Mouse (Mus musculus): ENCODE measurements around the gene Ccl17. TPM values are rescaled to one million over a fixed set of nuclear protein-coding genes. Genes with fewer than 3 reads are reported as not detected.

The Ccl17 gene
- polyA plus RNA-seq, 1 experiment from 2014 or later, result not detected

DNA sequence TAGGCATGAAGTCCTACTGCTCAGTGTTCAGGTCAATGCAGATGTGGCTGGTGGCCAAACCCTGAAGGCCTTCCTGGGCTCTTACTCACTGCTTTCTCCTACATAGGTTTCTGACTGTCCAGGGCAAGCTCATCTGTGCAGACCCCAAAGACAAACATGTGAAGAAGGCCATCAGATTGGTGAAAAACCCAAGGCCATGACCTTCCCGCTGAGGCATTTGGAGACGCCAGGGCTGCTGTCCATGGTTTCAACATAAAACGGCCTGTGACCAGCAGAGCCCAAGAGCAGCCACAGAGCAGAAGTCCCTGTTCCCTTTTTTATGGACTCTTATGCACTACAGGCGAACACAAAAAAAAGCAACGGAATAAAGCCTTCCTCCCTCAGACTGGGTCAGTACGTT lies 1.4 kb downstream of the Ccl17 start:
- 65% methylated on average over 6 of the region's 6 CpGs for WGBS
- no peak overlapping the region for H3K4me3 ChIP-seq (replicated peaks)
- no peaks in the 10 kb centered on the region for H3K27me3 ChIP-seq
- H3K9me3 ChIP-seq, result no peaks in the 10 kb centered on the region
- no peak overlapping the region for H3K9ac ChIP-seq (replicated peaks)
- ATAC-seq (ENCODE audit: insufficient number of reproducible peaks, insufficient read depth, low FRiP score, low TSS enrichment, low read depth), result no peak
- H3K4me2 ChIP-seq, result no peak overlapping the region
- no peaks in the 10 kb centered on the region for H3K36me3 ChIP-seq
- no peak overlapping the region for H3K27ac ChIP-seq
- H3K4me1 ChIP-seq (replicated peaks), result no peaks in the 10 kb centered on the region

DNA sequence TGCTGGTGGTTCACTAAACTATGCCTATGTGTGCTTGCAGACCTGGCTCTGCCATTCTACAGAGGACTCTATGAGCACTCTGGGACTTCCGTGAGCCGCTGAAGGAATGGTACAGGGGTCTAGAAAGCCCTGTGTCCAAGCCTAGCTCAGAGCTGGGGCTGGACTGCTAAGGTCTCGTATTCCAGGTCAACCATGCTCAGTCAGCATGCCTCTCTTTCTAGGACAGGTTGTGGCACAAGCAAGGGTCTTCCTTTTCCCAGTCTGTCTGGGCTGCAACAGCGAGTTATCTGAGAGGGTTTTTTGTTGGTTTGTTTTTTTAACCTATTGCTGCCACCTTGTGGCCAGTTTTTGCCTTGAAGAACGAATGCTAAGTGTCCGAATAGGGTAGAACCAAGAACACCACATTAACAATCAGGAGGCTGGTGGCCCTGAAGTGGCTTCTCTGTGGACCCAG lies 2.4 kb downstream of the Ccl17 start:
- H3K9ac ChIP-seq (replicated peaks), result 0 out of 2 replicates have a peak overlapping the region, but pooled peaks have one; percentile 6
- 30% methylated on average over 6 of the region's 6 CpGs for WGBS
- no peaks in the 10 kb centered on the region for H3K9me3 ChIP-seq
- H3K27me3 ChIP-seq, result no peaks in the 10 kb centered on the region
- H3K4me2 ChIP-seq, result peak overlapping the region; percentile 40
- no peak overlapping the region for H3K4me3 ChIP-seq (replicated peaks)
- no peaks in the 10 kb centered on the region for H3K4me1 ChIP-seq (replicated peaks)
- H3K36me3 ChIP-seq, result no peaks in the 10 kb centered on the region
- ATAC-seq (ENCODE audit: insufficient number of reproducible peaks, insufficient read depth, low FRiP score, low TSS enrichment, low read depth), result no peak
- H3K27ac ChIP-seq, result no peak overlapping the region

DNA sequence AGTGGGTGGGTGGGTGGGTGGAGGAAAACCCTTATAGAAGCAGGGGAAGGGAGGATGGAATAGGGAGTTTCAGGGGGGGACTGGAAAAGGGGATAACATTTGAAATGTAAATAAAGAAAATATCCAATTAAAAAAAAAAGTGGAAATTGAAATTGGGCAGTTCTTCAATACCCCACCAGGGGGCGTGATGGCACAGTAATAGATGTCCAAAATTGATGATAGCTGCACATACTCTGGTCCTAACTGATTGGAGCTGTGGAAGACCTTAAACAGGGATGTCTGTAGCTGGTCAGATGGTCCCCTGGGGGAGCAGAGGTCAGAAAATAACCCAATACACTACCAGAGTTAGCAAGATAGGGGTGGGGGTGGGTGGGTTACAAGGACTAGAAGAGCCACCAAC lies 4.3 kb downstream of the Ccl17 start:
- Histone ChIP-seq H3K4me3 (replicated peaks) (no peak overlapping the region), H3K9me3 (no peaks in the 10 kb centered on the region), H3K27me3 (no peaks in the 10 kb centered on the region), H3K9ac (replicated peaks) (no peak overlapping the region), H3K27ac (no peak overlapping the region), H3K4me2 (no peak overlapping the region), H3K4me1 (replicated peaks) (no peaks in the 10 kb centered on the region), H3K36me3 (peaks cover 2% of the 10 kb centered on the region; the same call in 1 of the 2 replicates)
- WGBS, result 0% methylated on average over 1 of the region's 1 CpGs
- no peak for ATAC-seq (ENCODE audit: insufficient number of reproducible peaks, insufficient read depth, low FRiP score, low TSS enrichment, low read depth)

DNA sequence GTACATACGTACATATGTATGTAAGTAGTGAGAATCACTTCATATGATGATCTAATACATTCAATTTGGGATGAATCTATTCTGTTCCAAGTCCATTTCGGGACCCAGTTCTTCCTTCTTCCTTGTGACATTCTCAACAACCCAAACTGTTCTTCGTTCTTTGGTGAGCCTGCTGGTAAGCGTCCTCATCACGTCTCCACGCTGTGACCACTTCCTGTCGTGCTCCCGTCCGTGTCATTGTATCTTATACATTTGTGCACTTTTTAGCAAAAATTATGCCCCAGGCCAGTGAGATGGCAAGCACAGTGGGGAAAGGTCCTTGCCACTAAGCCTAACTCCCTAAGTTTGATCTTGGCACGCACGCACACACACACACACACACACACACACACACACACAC lies 7.7 kb downstream of the Ccl17 start:
- Histone ChIP-seq H3K4me1 (replicated peaks) (no peaks in the 10 kb centered on the region), H3K4me3 (replicated peaks) (no peak overlapping the region), H3K4me2 (no peak overlapping the region), H3K9me3 (no peaks in the 10 kb centered on the region), H3K27ac (no peak overlapping the region), H3K27me3 (no peaks in the 10 kb centered on the region), H3K36me3 (peaks cover 34% of the 10 kb centered on the region), H3K9ac (replicated peaks) (no peak overlapping the region)
- 90% methylated on average over 11 of the region's 11 CpGs for WGBS
- ATAC-seq (ENCODE audit: insufficient number of reproducible peaks, insufficient read depth, low FRiP score, low TSS enrichment, low read depth), result no peak

DNA sequence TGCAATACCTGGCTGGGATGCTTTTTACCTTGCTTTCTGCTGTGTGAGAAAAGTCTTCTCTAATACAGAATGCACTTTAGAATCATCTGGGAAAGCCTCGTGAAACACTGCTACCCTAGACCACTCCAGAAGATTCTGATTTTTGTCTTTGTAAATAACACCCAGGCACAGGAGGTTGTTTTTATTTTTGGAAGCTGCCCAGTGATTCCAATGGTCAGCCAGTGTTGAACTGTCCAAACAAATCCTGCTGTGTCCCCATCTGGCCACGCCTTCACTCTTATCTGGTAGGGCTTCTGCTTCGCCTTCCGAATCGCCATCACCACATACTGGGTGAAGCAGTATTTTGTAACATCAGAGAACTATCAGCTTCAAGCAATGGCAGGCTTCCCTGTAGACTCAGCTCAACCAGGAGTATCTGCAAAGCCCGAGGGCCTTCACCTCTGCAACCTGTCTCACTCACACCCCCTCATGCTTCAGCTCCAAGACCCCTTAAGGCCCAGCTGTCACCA lies 9.5 kb downstream of the Ccl17 start:
- Histone ChIP-seq H3K4me3 (replicated peaks) (no peak overlapping the region), H3K27me3 (no peaks in the 10 kb centered on the region), H3K36me3 (peaks cover 52% of the 10 kb centered on the region), H3K9ac (replicated peaks) (no peak overlapping the region), H3K27ac (no peak overlapping the region), H3K4me2 (no peak overlapping the region), H3K9me3 (no peaks in the 10 kb centered on the region), H3K4me1 (replicated peaks) (no peaks in the 10 kb centered on the region)
- WGBS, result 83% methylated on average over 6 of the region's 6 CpGs
- ATAC-seq (ENCODE audit: insufficient number of reproducible peaks, insufficient read depth, low FRiP score, low TSS enrichment, low read depth), result no peak

DNA sequence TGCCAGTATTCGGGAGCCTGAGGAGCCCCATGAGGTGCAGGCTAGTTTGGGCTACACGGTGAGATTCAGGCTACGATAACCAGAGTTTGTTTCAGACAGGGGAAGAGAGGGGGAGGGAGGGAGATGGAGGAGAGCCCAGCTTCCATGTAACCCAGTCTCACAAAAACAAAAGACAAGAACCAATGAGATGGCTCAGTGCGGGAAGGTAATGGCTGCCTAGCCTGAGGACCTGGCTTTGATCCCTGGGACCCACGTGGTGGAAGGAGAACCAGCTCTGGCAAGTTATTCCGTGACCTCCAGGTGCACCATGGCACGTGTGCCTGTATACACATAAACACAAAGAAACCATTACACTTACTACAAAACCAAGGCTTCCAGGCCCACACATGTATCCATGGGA lies 10.3 kb downstream of the Ccl17 start:
- H3K27me3 ChIP-seq, result no peaks in the 10 kb centered on the region
- no peaks in the 10 kb centered on the region for H3K4me1 ChIP-seq (replicated peaks)
- H3K9ac ChIP-seq (replicated peaks), result no peak overlapping the region
- no peak overlapping the region for H3K4me2 ChIP-seq
- no peak overlapping the region for H3K27ac ChIP-seq
- H3K4me3 ChIP-seq (replicated peaks), result no peak overlapping the region
- no peaks in the 10 kb centered on the region for H3K9me3 ChIP-seq
- peaks cover 59% of the 10 kb centered on the region for H3K36me3 ChIP-seq
- ATAC-seq (ENCODE audit: insufficient number of reproducible peaks, insufficient read depth, low FRiP score, low TSS enrichment, low read depth), result no peak
- WGBS, result 82% methylated on average over 7 of the region's 7 CpGs

DNA sequence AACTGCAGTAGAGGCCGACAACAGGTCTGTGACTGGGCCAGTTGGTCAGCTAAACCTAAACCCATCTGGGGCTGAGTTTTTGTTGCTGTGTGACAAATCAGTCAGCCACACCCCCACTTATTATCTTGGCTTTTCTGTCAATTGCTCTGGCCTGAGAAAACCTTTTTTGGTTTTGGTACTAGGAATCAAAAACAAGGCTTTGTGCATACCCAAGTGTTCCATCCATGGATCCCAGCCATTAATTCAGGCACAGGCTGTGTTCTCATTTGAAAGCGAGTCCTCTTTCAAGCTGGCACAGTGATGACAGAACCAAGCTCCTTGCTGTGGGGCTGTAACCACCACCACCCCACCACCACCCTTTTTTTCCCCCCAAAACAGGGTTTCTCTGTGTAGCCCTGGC lies 11.1 kb downstream of the Ccl17 start:
- Histone ChIP-seq H3K4me3 (replicated peaks) (no peak overlapping the region), H3K9ac (replicated peaks) (no peak overlapping the region), H3K27me3 (no peaks in the 10 kb centered on the region), H3K27ac (no peak overlapping the region), H3K9me3 (no peaks in the 10 kb centered on the region), H3K36me3 (peaks cover 63% of the 10 kb centered on the region), H3K4me1 (replicated peaks) (no peaks in the 10 kb centered on the region), H3K4me2 (no peak overlapping the region)
- WGBS, result 79% methylated on average over 2 of the region's 2 CpGs
- ATAC-seq (ENCODE audit: insufficient number of reproducible peaks, insufficient read depth, low FRiP score, low TSS enrichment, low read depth), result no peak

DNA sequence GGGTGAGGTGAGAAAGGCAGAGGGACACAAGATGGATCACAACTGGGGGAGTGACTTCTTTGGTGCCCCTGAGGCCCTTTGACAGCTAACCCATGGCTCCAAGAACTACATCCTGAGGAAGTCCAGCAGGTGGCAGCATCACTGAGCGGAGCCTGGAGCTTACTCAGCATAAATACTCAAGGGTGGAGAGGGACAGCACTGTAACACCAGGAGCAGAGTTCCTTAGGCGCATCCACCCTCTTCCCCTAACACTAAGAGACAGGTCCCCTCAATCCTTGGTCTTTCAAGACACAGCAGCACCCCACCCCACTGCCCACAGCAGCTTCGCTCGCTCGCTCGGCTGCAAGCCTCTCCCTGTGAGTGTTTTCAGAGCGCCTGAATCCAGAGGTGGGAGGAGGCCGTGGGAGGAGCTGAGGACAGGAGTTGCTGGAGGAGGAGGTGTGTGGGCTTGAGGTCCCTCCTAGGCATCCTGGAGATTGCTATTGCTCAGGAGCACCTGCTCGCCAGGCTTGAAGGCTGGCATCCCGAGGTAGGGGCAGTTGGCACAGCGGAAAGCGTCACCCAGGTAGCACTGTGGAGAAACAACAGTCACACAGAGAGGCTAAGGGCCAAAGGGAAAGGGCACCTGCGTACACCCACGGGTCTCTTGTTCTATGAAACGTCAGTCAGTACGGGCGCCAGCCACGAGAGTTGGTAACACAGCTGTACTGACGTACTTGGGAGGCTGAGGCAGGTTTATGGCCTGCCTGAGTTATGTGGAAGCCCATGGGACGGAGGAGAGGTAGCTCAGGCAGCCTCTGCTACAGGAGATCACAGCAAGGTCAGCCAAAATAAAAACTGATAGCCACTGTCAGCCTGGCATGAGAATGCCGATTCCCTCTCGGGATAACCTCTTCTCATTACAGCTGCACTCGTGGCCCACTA lies 12.6 kb downstream of the Ccl17 start:
- peak; percentile 34; the same call in 1 of the 2 replicates for ATAC-seq (ENCODE audit: insufficient number of reproducible peaks, insufficient read depth, low FRiP score, low TSS enrichment, low read depth)
- Histone ChIP-seq H3K9ac (replicated peaks) (no peak overlapping the region), H3K36me3 (peaks cover 76% of the 10 kb centered on the region), H3K27ac (no peak overlapping the region), H3K4me1 (replicated peaks) (no peaks in the 10 kb centered on the region), H3K4me2 (no peak overlapping the region), H3K4me3 (replicated peaks) (no peak overlapping the region), H3K9me3 (no peaks in the 10 kb centered on the region), H3K27me3 (no peaks in the 10 kb centered on the region)
- 78% methylated on average over 23 of the region's 23 CpGs for WGBS

DNA sequence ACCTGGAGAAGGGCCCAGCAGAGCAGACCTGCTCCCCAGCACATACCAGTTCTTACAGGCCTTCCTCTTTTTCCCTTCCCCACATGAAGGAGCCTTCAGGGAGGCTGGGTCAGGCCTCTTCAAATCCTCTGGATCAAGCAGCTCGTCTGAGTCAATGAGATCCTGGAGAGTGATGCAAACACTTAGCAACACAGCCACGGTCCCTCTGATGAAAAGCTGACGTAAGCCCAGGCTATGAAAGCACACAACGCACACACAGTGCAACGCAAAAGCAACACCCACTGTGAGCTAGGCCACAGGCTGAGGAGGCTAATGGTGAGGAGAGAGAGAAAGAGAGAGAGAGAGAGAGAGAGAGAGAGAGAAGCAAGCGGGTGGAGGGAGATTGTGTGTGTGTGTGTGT lies 14.9 kb downstream of the Ccl17 start:
- Histone ChIP-seq H3K9me3 (no peaks in the 10 kb centered on the region; the same call in 1 of the 2 replicates), H3K27ac (no peak overlapping the region), H3K4me2 (no peak overlapping the region), H3K36me3 (peaks cover 90% of the 10 kb centered on the region), H3K27me3 (no peaks in the 10 kb centered on the region), H3K4me3 (replicated peaks) (no peak overlapping the region), H3K4me1 (replicated peaks) (no peaks in the 10 kb centered on the region), H3K9ac (replicated peaks) (no peak overlapping the region)
- 89% methylated on average over 6 of the region's 6 CpGs for WGBS
- ATAC-seq (ENCODE audit: insufficient number of reproducible peaks, insufficient read depth, low FRiP score, low TSS enrichment, low read depth), result no peak

DNA sequence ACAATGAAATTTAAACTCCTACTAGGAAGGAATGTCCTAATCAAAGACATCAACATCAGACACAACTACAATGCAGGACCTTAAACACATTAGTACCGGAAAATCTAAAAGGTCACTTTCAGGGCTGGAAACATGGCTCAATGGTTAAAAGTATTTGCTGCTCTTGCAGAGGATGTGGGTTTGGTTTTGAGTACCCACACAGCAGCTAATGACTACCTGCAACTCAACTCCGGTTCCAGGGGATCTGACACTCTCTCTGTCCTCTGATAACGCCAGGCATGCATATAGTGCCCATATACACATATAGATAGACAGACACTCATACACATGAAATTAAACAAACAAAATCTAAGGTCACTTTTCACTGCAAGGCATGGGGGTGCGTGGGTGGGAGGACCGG lies 16.0 kb downstream of the Ccl17 start:
- Histone ChIP-seq H3K4me3 (replicated peaks) (no peak overlapping the region), H3K27ac (no peak overlapping the region), H3K9ac (replicated peaks) (no peak overlapping the region), H3K36me3 (peaks cover 90% of the 10 kb centered on the region), H3K9me3 (no peaks in the 10 kb centered on the region; the same call in 1 of the 2 replicates), H3K4me2 (no peak overlapping the region), H3K27me3 (no peaks in the 10 kb centered on the region), H3K4me1 (replicated peaks) (no peaks in the 10 kb centered on the region)
- 93% methylated on average over 5 of the region's 5 CpGs for WGBS
- ATAC-seq (ENCODE audit: insufficient number of reproducible peaks, insufficient read depth, low FRiP score, low TSS enrichment, low read depth), result no peak

DNA sequence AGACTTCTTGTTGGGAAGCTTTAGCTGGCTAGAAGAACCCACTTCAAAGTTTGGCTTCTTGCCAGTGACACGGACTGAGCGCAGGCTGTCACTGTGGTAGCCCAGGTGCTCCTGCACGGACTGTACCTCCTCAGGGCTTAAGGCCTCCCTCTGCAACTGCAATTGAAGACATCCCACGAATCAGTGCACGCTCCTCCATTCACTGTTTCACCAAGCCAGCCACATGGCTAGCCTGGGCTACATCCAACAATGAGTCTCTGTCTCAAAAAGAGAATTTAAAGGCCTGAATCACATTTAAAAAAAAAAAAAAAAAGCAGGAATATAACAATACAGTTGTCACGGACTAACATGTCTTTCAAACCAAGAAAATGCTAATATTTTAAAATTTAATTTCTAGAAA lies 18.0 kb downstream of the Ccl17 start:
- no peaks in the 10 kb centered on the region for H3K4me1 ChIP-seq (replicated peaks)
- peaks cover 80% of the 10 kb centered on the region for H3K36me3 ChIP-seq

More for the DNA sequence above, 18.0 kb downstream of the Ccl17 start:
- no peak for ATAC-seq (ENCODE audit: insufficient number of reproducible peaks, insufficient read depth, low FRiP score, low TSS enrichment, low read depth)
- Histone ChIP-seq H3K4me3 (replicated peaks) (no peak overlapping the region), H3K27ac (no peak overlapping the region), H3K27me3 (no peaks in the 10 kb centered on the region), H3K4me2 (no peak overlapping the region), H3K9ac (replicated peaks) (no peak overlapping the region), H3K9me3 (no peaks in the 10 kb centered on the region; the same call in 1 of the 2 replicates)
- 93% methylated on average over 6 of the region's 6 CpGs for WGBS
